Mouse (Mus musculus): ENCODE measurements around the gene Fam129c. TPM values are rescaled to one million over a fixed set of nuclear protein-coding genes. Genes with fewer than 3 reads are reported as not detected.

The Fam129c gene
- polyA plus RNA-seq (2015; fragmentation: Nextera tagmentation; extraction: Ambion mirVana), result 3.2 and 4.0 TPM in 2 replicates

GRCm38 (mm10) chr8:71597451-71597850 lies at the start of gene Fam129c:
Gene Fam129c (plus strand): TSS chr8:71597648.
- WGBS, result 82% methylated on average over 3 of the region's 3 CpGs
- ATAC-seq (ENCODE audit: insufficient read depth, low FRiP score), result no peak
- H3K4me1 ChIP-seq (ENCODE audit: control insufficient read depth, insufficient read depth, low read length), result peaks cover 18% of the 10 kb centered on the region

GRCm38 (mm10) chr8:71550754-71551153 lies 46.7 kb upstream of the Fam129c start:
- Histone ChIP-seq H3K9me3 (replicated peaks; ENCODE audit: control insufficient read depth, low read length) (no peaks in the 10 kb centered on the region), H3K36me3 (ENCODE audit: control insufficient read depth, insufficient read depth, low read length) (no peaks in the 10 kb centered on the region), H3K27ac (ENCODE audit: low read length) (no peak overlapping the region), H3K27me3 (ENCODE audit: control insufficient read depth, insufficient read depth, low read length) (no peaks in the 10 kb centered on the region), H3K4me3 (replicated peaks; ENCODE audit: low read length) (no peak overlapping the region), H3K4me1 (ENCODE audit: control insufficient read depth, insufficient read depth, low read length) (peaks cover 8% of the 10 kb centered on the region; the same call in 1 of the 2 replicates), H3K4me2 (ENCODE audit: low read depth, low read length) (no peak overlapping the region), H3K9ac (ENCODE audit: low read length) (no peak overlapping the region)
- 65% methylated on average over 7 of the region's 7 CpGs for WGBS
- ATAC-seq (ENCODE audit: insufficient read depth, low FRiP score), result no peak

More at GRCm38 (mm10) chr8:71597451-71597850, at the start of gene Fam129c:
- Histone ChIP-seq H3K9ac (ENCODE audit: low read length) (no peak within 1 kb of the TSS), H3K9me3 (replicated peaks; ENCODE audit: control insufficient read depth, low read length) (no peaks in the 10 kb centered on the region), H3K4me2 (ENCODE audit: low read depth, low read length) (no peak within 1 kb of the TSS), H3K36me3 (ENCODE audit: control insufficient read depth, insufficient read depth, low read length) (no peaks in the 10 kb centered on the region; the same call in 1 of the 2 replicates), H3K27me3 (ENCODE audit: control insufficient read depth, insufficient read depth, low read length) (peaks cover 7% of the 10 kb centered on the region), H3K27ac (ENCODE audit: low read length) (no peak within 1 kb of the TSS), H3K4me3 (replicated peaks; ENCODE audit: low read length) (no peak within 1 kb of the TSS)

- H3K9me3 ChIP-seq (replicated peaks; ENCODE audit: control insufficient read depth, low read length), result no peaks in the 10 kb centered on the region
- H3K36me3 ChIP-seq (ENCODE audit: control insufficient read depth, insufficient read depth, low read length), result no peaks in the 10 kb centered on the region
- H3K27ac ChIP-seq (ENCODE audit: low read length), result 0 out of 2 replicates have a peak overlapping the region, but pooled peaks have one; percentile 15
- no peak overlapping the region for H3K4me2 ChIP-seq (ENCODE audit: low read depth, low read length)
- no peak overlapping the region for H3K4me3 ChIP-seq (replicated peaks; ENCODE audit: low read length)
- H3K9ac ChIP-seq (ENCODE audit: low read length), result no peak overlapping the region
- H3K4me1 ChIP-seq (ENCODE audit: control insufficient read depth, insufficient read depth, low read length), result peaks cover 8% of the 10 kb centered on the region; the same call in 1 of the 2 replicates
- 43% methylated on average over 6 of the region's 6 CpGs for WGBS
- peaks cover 2% of the 10 kb centered on the region for H3K27me3 ChIP-seq (ENCODE audit: control insufficient read depth, insufficient read depth, low read length)
- ATAC-seq (ENCODE audit: insufficient read depth, low FRiP score), result no peak
These were observed 44.7 kb upstream of the Fam129c start for GRCm38 (mm10) chr8:71552770-71553169.

- no peak for ATAC-seq (ENCODE audit: insufficient read depth, low FRiP score)
- H3K4me3 ChIP-seq (replicated peaks; ENCODE audit: low read length), result no peak overlapping the region
- no peaks in the 10 kb centered on the region for H3K36me3 ChIP-seq (ENCODE audit: control insufficient read depth, insufficient read depth, low read length)
- no peak overlapping the region for H3K9ac ChIP-seq (ENCODE audit: low read length)
- no peaks in the 10 kb centered on the region for H3K9me3 ChIP-seq (replicated peaks; ENCODE audit: control insufficient read depth, low read length)
- H3K27ac ChIP-seq (ENCODE audit: low read length), result no peak overlapping the region
- 69% methylated on average over 6 of the region's 6 CpGs for WGBS
- H3K4me1 ChIP-seq (ENCODE audit: control insufficient read depth, insufficient read depth, low read length), result peaks cover 16% of the 10 kb centered on the region
- H3K27me3 ChIP-seq (ENCODE audit: control insufficient read depth, insufficient read depth, low read length), result peaks cover 14% of the 10 kb centered on the region
- H3K4me2 ChIP-seq (ENCODE audit: low read depth, low read length), result no peak overlapping the region
These were observed 43.4 kb upstream of the Fam129c start for GRCm38 (mm10) chr8:71554001-71554400.

GRCm38 (mm10) chr8:71554644-71555043 lies 42.8 kb upstream of the Fam129c start:
- Histone ChIP-seq H3K4me2 (ENCODE audit: low read depth, low read length) (no peak overlapping the region), H3K9ac (ENCODE audit: low read length) (no peak overlapping the region), H3K4me3 (replicated peaks; ENCODE audit: low read length) (no peak overlapping the region), H3K4me1 (ENCODE audit: control insufficient read depth, insufficient read depth, low read length) (peaks cover 20% of the 10 kb centered on the region), H3K27me3 (ENCODE audit: control insufficient read depth, insufficient read depth, low read length) (peaks cover 16% of the 10 kb centered on the region), H3K9me3 (replicated peaks; ENCODE audit: control insufficient read depth, low read length) (no peaks in the 10 kb centered on the region), H3K27ac (ENCODE audit: low read length) (no peak overlapping the region), H3K36me3 (ENCODE audit: control insufficient read depth, insufficient read depth, low read length) (no peaks in the 10 kb centered on the region)
- no peak for ATAC-seq (ENCODE audit: insufficient read depth, low FRiP score)
- 91% methylated on average over 2 of the region's 2 CpGs for WGBS

- H3K9ac ChIP-seq (ENCODE audit: low read length), result peak within 1 kb of the TSS; percentile 73
These were observed 39.1 kb upstream of the Fam129c start, which contains the start of gene Tmem221 for GRCm38 (mm10) chr8:71558071-71558957. Gene Tmem221 (minus strand): TSS chr8:71558871.

GRCm38 (mm10) chr8:71558958-71559690 lies 38.3 kb upstream of the Fam129c start:
- Histone ChIP-seq H3K36me3 (ENCODE audit: control insufficient read depth, insufficient read depth, low read length) (no peaks in the 10 kb centered on the region), H3K27me3 (ENCODE audit: control insufficient read depth, insufficient read depth, low read length) (peaks cover 36% of the 10 kb centered on the region), H3K27ac (ENCODE audit: low read length) (no peak overlapping the region), H3K9me3 (replicated peaks; ENCODE audit: control insufficient read depth, low read length) (no peaks in the 10 kb centered on the region), H3K4me1 (ENCODE audit: control insufficient read depth, insufficient read depth, low read length) (peaks cover 20% of the 10 kb centered on the region), H3K4me2 (ENCODE audit: low read depth, low read length) (peak overlapping the region; percentile 90), H3K9ac (ENCODE audit: low read length) (peak overlapping the region; percentile 73), H3K4me3 (replicated peaks; ENCODE audit: low read length) (peak overlapping the region; percentile 54)
- peak; percentile 74 for ATAC-seq (ENCODE audit: insufficient read depth, low FRiP score)
- WGBS, result 2% methylated on average over 24 of the region's 24 CpGs

More at GRCm38 (mm10) chr8:71558071-71558957, 39.1 kb upstream of the Fam129c start, which contains the start of gene Tmem221:
- H3K4me1 ChIP-seq (ENCODE audit: control insufficient read depth, insufficient read depth, low read length), result peaks cover 20% of the 10 kb centered on the region
- H3K27me3 ChIP-seq (ENCODE audit: control insufficient read depth, insufficient read depth, low read length), result peaks cover 36% of the 10 kb centered on the region
- H3K4me3 ChIP-seq (replicated peaks; ENCODE audit: low read length), result peak within 1 kb of the TSS; percentile 54
- H3K27ac ChIP-seq (ENCODE audit: low read length), result no peak within 1 kb of the TSS
- H3K4me2 ChIP-seq (ENCODE audit: low read depth, low read length), result peak within 1 kb of the TSS; percentile 90
- ATAC-seq (ENCODE audit: insufficient read depth, low FRiP score), result peak; percentile 4; the same call in 1 of the 2 replicates
- 3% methylated on average over 70 of the region's 70 CpGs for WGBS
- no peaks in the 10 kb centered on the region for H3K36me3 ChIP-seq (ENCODE audit: control insufficient read depth, insufficient read depth, low read length)
- H3K9me3 ChIP-seq (replicated peaks; ENCODE audit: control insufficient read depth, low read length), result no peaks in the 10 kb centered on the region

- ATAC-seq (ENCODE audit: insufficient read depth, low FRiP score), result no peak
- Histone ChIP-seq H3K4me3 (replicated peaks; ENCODE audit: low read length) (no peak overlapping the region), H3K9ac (ENCODE audit: low read length) (no peak overlapping the region), H3K4me2 (ENCODE audit: low read depth, low read length) (no peak overlapping the region), H3K4me1 (ENCODE audit: control insufficient read depth, insufficient read depth, low read length) (peaks cover 20% of the 10 kb centered on the region), H3K27me3 (ENCODE audit: control insufficient read depth, insufficient read depth, low read length) (peaks cover 36% of the 10 kb centered on the region), H3K9me3 (replicated peaks; ENCODE audit: control insufficient read depth, low read length) (no peaks in the 10 kb centered on the region), H3K36me3 (ENCODE audit: control insufficient read depth, insufficient read depth, low read length) (no peaks in the 10 kb centered on the region), H3K27ac (ENCODE audit: low read length) (no peak overlapping the region)
- 74% methylated on average over 3 of the region's 3 CpGs for WGBS
These were observed 37.4 kb upstream of the Fam129c start for GRCm38 (mm10) chr8:71560071-71560470.
